Mouse (Mus musculus): ENCODE measurements around the gene Insl3. TPM values are rescaled to one million over a fixed set of nuclear protein-coding genes. Genes with fewer than 3 reads are reported as not detected.
"Not testable (repeated sequence)": the region's sequence is repeated elsewhere in the genome, so short reads cannot be mapped to it uniquely, and the experiment has no call there.

The Insl3 gene
- total and polyA plus RNA-seq, 3 experiments, result 0.54 to 4.4 TPM; not detected in 1

GRCm38 (mm10) chr8:71728826-71729620 is 40.0 kb downstream of the Insl3 start:
- Histone ChIP-seq H3K4me1 (ENCODE audit: control insufficient read depth in 1 of 2, insufficient read depth in 2 of 2, low read length in 2 of 2) (peaks cover 0 to 3% of the 10 kb centered on the region in 2 experiments; a peak in 2 of 4 replicates), H3K4me3 (ENCODE audit: control insufficient read depth in 1 of 2, insufficient read depth in 1 of 2, low read depth in 2 of 2, low read length in 2 of 2) (no peak overlapping the region; a peak in 1 of 4 replicates), H3K27me3 (ENCODE audit: control insufficient read depth in 1 of 2, insufficient read depth in 2 of 2, low read length in 2 of 2) (no peaks in the 10 kb centered on the region), H3K27ac (ENCODE audit: control insufficient read depth, low read depth, low read length) (no peak overlapping the region), H3K79me2 (ENCODE audit: control insufficient read depth, insufficient read depth, low read length, poor library complexity) (no peaks in the 10 kb centered on the region), H3K9me3 (replicated peaks; ENCODE audit: insufficient read depth, low read length) (no peaks in the 10 kb centered on the region), H3K36me3 (ENCODE audit: control insufficient read depth in 1 of 2, insufficient read depth in 2 of 2, low read length in 2 of 2) (no peaks in the 10 kb centered on the region), H3K9ac (ENCODE audit: control insufficient read depth, low read depth, low read length, poor library complexity, severe bottlenecking) (no peak overlapping the region)
- TF ChIP-seq POLR2A (IDR thresholded peaks at IDR 0.05; ENCODE audit: control insufficient read depth in 1 of 2, insufficient read depth in 1 of 2, low read depth in 1 of 2, low read length in 2 of 2, poor library complexity in 1 of 2), result no peak
- peak; percentile 55 for DNase-seq (ENCODE audit: low read depth, low spot score)

GRCm38 (mm10) chr8:71731652-71732230 is 42.7 kb downstream of the Insl3 start:
- no peaks in the 10 kb centered on the region for H3K9me3 ChIP-seq (replicated peaks; ENCODE audit: insufficient read depth, low read length)
- H3K9ac ChIP-seq (ENCODE audit: control insufficient read depth, low read depth, low read length, poor library complexity, severe bottlenecking), result no peak overlapping the region
- peak; percentile 52 for DNase-seq (ENCODE audit: low read depth, low spot score)
- H3K79me2 ChIP-seq (ENCODE audit: control insufficient read depth, insufficient read depth, low read length, poor library complexity), result no peaks in the 10 kb centered on the region
- H3K36me3 ChIP-seq (ENCODE audit: control insufficient read depth in 1 of 2, insufficient read depth in 2 of 2, low read length in 2 of 2), result no peaks in the 10 kb centered on the region
- H3K4me3 ChIP-seq (ENCODE audit: control insufficient read depth in 1 of 2, insufficient read depth in 1 of 2, low read depth in 2 of 2, low read length in 2 of 2), result no peak overlapping the region
- no peaks in the 10 kb centered on the region; a peak in 1 of 4 replicates for H3K4me1 ChIP-seq (ENCODE audit: control insufficient read depth in 1 of 2, insufficient read depth in 2 of 2, low read length in 2 of 2)
- no peaks in the 10 kb centered on the region for H3K27me3 ChIP-seq (ENCODE audit: control insufficient read depth in 1 of 2, insufficient read depth in 2 of 2, low read length in 2 of 2)
- TF ChIP-seq POLR2A (IDR thresholded peaks at IDR 0.05; ENCODE audit: control insufficient read depth in 1 of 2, insufficient read depth in 1 of 2, low read depth in 1 of 2, low read length in 2 of 2, poor library complexity in 1 of 2) (no peak), USF1 (IDR thresholded peaks at IDR 0.05; ENCODE audit: low read depth, low read length) (no peak), ETS1 (IDR thresholded peaks at IDR 0.05; ENCODE audit: low read depth, low read length) (no peak), MYB (IDR thresholded peaks at IDR 0.05; ENCODE audit: low read depth, low read length) (no peak), MAZ (IDR thresholded peaks at IDR 0.05; ENCODE audit: low read depth, low read length) (no peak), ELF1 (IDR thresholded peaks at IDR 0.05; ENCODE audit: low read depth, low read length) (no peak), ZKSCAN1 (IDR thresholded peaks at IDR 0.05; ENCODE audit: low read depth, low read length) (no peak), TAL1 (IDR thresholded peaks at IDR 0.05; ENCODE audit: low read length) (no peak), NELFE (IDR thresholded peaks at IDR 0.05; ENCODE audit: low read depth, low read length) (no peak), ZC3H11A (IDR thresholded peaks at IDR 0.05; ENCODE audit: low read depth, low read length) (peak; percentile 58), RAD21 (IDR thresholded peaks at IDR 0.05; ENCODE audit: low read depth, low read length) (peak; percentile 62), POLR2AphosphoS5 (IDR thresholded peaks at IDR 0.05; ENCODE audit: borderline replicate concordance, low read depth, low read length) (no peak), ZMIZ1 (IDR thresholded peaks at IDR 0.05; ENCODE audit: low read depth, low read length) (no peak), SMC3 (IDR thresholded peaks at IDR 0.05; ENCODE audit: low read depth, low read length) (peak; percentile 77), BHLHE40 (IDR thresholded peaks at IDR 0.05; ENCODE audit: borderline replicate concordance, low read depth, low read length) (no peak), MEF2A (IDR thresholded peaks at IDR 0.05; ENCODE audit: extremely low read depth, insufficient replicate concordance, low read depth, low read length, poor library complexity, severe bottlenecking) (no peak), UBTF (IDR thresholded peaks at IDR 0.05; ENCODE audit: borderline replicate concordance, insufficient read depth, low read depth, low read length) (no peak), CTCF (IDR thresholded peaks at IDR 0.05 in 2 of 3, conservative IDR thresholded peaks at IDR 0.05 in 1 of 3; ENCODE audit: control insufficient read depth in 1 of 3, insufficient read depth in 1 of 3, low read depth in 2 of 3, low read length in 3 of 3, poor library complexity in 1 of 3, severe bottlenecking in 1 of 3) (peak in 2 of 3 experiments; percentile 70 to 73; a peak in 5 of 6 replicates)
- no peak overlapping the region for H3K27ac ChIP-seq (ENCODE audit: control insufficient read depth, low read depth, low read length)

GRCm38 (mm10) chr8:71738316-71738715 is 49.3 kb downstream of the Insl3 start:
- H3K4me3 ChIP-seq (ENCODE audit: control insufficient read depth in 1 of 2, insufficient read depth in 1 of 2, low read depth in 2 of 2, low read length in 2 of 2); H3K27ac ChIP-seq (ENCODE audit: control insufficient read depth, low read depth, low read length); DNase-seq (ENCODE audit: low read depth, low spot score); H3K79me2 ChIP-seq (ENCODE audit: control insufficient read depth, insufficient read depth, low read length, poor library complexity); H3K36me3 ChIP-seq (ENCODE audit: control insufficient read depth in 1 of 2, insufficient read depth in 2 of 2, low read length in 2 of 2); H3K27me3 ChIP-seq (ENCODE audit: control insufficient read depth in 1 of 2, insufficient read depth in 2 of 2, low read length in 2 of 2); H3K9ac ChIP-seq (ENCODE audit: control insufficient read depth, low read depth, low read length, poor library complexity, severe bottlenecking); H3K9me3 ChIP-seq (replicated peaks; ENCODE audit: insufficient read depth, low read length); H3K4me1 ChIP-seq (ENCODE audit: control insufficient read depth in 1 of 2, insufficient read depth in 2 of 2, low read length in 2 of 2): not testable (repeated sequence)
